Mouse (Mus musculus): ENCODE data around the gene Rpl18. TPM values are rescaled to one million over a fixed set of nuclear protein-coding genes. Genes with fewer than 3 reads are reported as not detected.

Gene Rpl18
- 603 and 609 TPM in 2 replicates for polyA plus RNA-seq (2014; fragmentation: Nextera tagmentation; extraction: Ambion mirVana)

- H3K36me3 ChIP-seq (ENCODE audit: control insufficient read depth, insufficient read depth, low read length): peaks cover 36% of the 10 kb centered on the region
- H3K4me2 ChIP-seq (ENCODE audit: low read depth, low read length): peak within 1 kb of the TSS; percentile 92
- H3K4me3 ChIP-seq (ENCODE audit: low read depth, low read length): peak within 1 kb of the TSS; percentile 62
- WGBS: 7% methylated on average over 34 of the region's 34 CpGs
- peak within 1 kb of the TSS; percentile 69 for H3K9ac ChIP-seq (replicated peaks; ENCODE audit: low read depth, low read length)
- no peaks in the 10 kb centered on the region; the same call in 1 of the 2 replicates for H3K27me3 ChIP-seq (ENCODE audit: control insufficient read depth, insufficient read depth, low read length)
- H3K27ac ChIP-seq (ENCODE audit: low read depth, low read length): peak within 1 kb of the TSS; percentile 62
- H3K9me3 ChIP-seq (ENCODE audit: control insufficient read depth, low read length): no peaks in the 10 kb centered on the region
- peaks cover 36% of the 10 kb centered on the region for H3K4me1 ChIP-seq (ENCODE audit: control insufficient read depth, insufficient read depth, low read length)
- peak; percentile 92 for ATAC-seq (ENCODE audit: low read depth)
Observed at GRCm38 (mm10) chr7:45715090-45715708, at the start of gene Rpl18. TSS of gene Rpl18 (plus strand) at chr7:45715457.

GRCm38 (mm10) chr7:45666161-45666560 is 49.1 kb upstream of the Rpl18 start, which contains the start of gene Fut2:
TSS of gene Fut2 (minus strand) at chr7:45666394.
- Histone ChIP-seq H3K27ac (ENCODE audit: low read depth, low read length) (no peak within 1 kb of the TSS), H3K9me3 (ENCODE audit: control insufficient read depth, low read length) (no peaks in the 10 kb centered on the region), H3K4me1 (ENCODE audit: control insufficient read depth, insufficient read depth, low read length) (no peaks in the 10 kb centered on the region), H3K27me3 (ENCODE audit: control insufficient read depth, insufficient read depth, low read length) (no peaks in the 10 kb centered on the region), H3K9ac (replicated peaks; ENCODE audit: low read depth, low read length) (no peak within 1 kb of the TSS), H3K4me2 (ENCODE audit: low read depth, low read length) (no peak within 1 kb of the TSS), H3K4me3 (ENCODE audit: low read depth, low read length) (no peak within 1 kb of the TSS), H3K36me3 (ENCODE audit: control insufficient read depth, insufficient read depth, low read length) (no peaks in the 10 kb centered on the region)
- ATAC-seq (ENCODE audit: low read depth): no peak
- WGBS: 86% methylated on average over 7 of the region's 7 CpGs

- no peak overlapping the region for H3K4me3 ChIP-seq (ENCODE audit: low read depth, low read length)
- no peak overlapping the region for H3K9ac ChIP-seq (replicated peaks; ENCODE audit: low read depth, low read length)
- H3K9me3 ChIP-seq (ENCODE audit: control insufficient read depth, low read length): no peaks in the 10 kb centered on the region
- H3K27ac ChIP-seq (ENCODE audit: low read depth, low read length): no peak overlapping the region
- H3K27me3 ChIP-seq (ENCODE audit: control insufficient read depth, insufficient read depth, low read length): no peaks in the 10 kb centered on the region
- 82% methylated on average over 14 of the region's 14 CpGs for WGBS
- ATAC-seq (ENCODE audit: low read depth): no peak
- H3K4me2 ChIP-seq (ENCODE audit: low read depth, low read length): no peak overlapping the region
- H3K4me1 ChIP-seq (ENCODE audit: control insufficient read depth, insufficient read depth, low read length): no peaks in the 10 kb centered on the region
- H3K36me3 ChIP-seq (ENCODE audit: control insufficient read depth, insufficient read depth, low read length): no peaks in the 10 kb centered on the region
Observed at GRCm38 (mm10) chr7:45667761-45668160, 47.5 kb upstream of the Rpl18 start.

- no peak overlapping the region for H3K27ac ChIP-seq (ENCODE audit: low read depth, low read length)
- H3K4me3 ChIP-seq (ENCODE audit: low read depth, low read length): no peak overlapping the region
- no peak overlapping the region for H3K4me2 ChIP-seq (ENCODE audit: low read depth, low read length)
- no peaks in the 10 kb centered on the region for H3K36me3 ChIP-seq (ENCODE audit: control insufficient read depth, insufficient read depth, low read length)
- no peak overlapping the region for H3K9ac ChIP-seq (replicated peaks; ENCODE audit: low read depth, low read length)
- H3K27me3 ChIP-seq (ENCODE audit: control insufficient read depth, insufficient read depth, low read length): no peaks in the 10 kb centered on the region
- WGBS: 96% methylated on average over 9 of the region's 9 CpGs
- H3K4me1 ChIP-seq (ENCODE audit: control insufficient read depth, insufficient read depth, low read length): no peaks in the 10 kb centered on the region
- ATAC-seq (ENCODE audit: low read depth): no peak
- H3K9me3 ChIP-seq (ENCODE audit: control insufficient read depth, low read length): no peaks in the 10 kb centered on the region
Observed at GRCm38 (mm10) chr7:45668921-45669320, 46.3 kb upstream of the Rpl18 start.

- no peaks in the 10 kb centered on the region for H3K27me3 ChIP-seq (ENCODE audit: control insufficient read depth, insufficient read depth, low read length)
- ATAC-seq (ENCODE audit: low read depth): no peak
- H3K4me2 ChIP-seq (ENCODE audit: low read depth, low read length): no peak overlapping the region
- no peaks in the 10 kb centered on the region; the same call in 1 of the 2 replicates for H3K4me1 ChIP-seq (ENCODE audit: control insufficient read depth, insufficient read depth, low read length)
- H3K4me3 ChIP-seq (ENCODE audit: low read depth, low read length): no peak overlapping the region
- no peaks in the 10 kb centered on the region for H3K36me3 ChIP-seq (ENCODE audit: control insufficient read depth, insufficient read depth, low read length)
- 82% methylated on average over 7 of the region's 7 CpGs for WGBS
- no peak overlapping the region for H3K27ac ChIP-seq (ENCODE audit: low read depth, low read length)
- H3K9ac ChIP-seq (replicated peaks; ENCODE audit: low read depth, low read length): no peak overlapping the region
- no peaks in the 10 kb centered on the region for H3K9me3 ChIP-seq (ENCODE audit: control insufficient read depth, low read length)
Observed at GRCm38 (mm10) chr7:45677627-45678295, 37.5 kb upstream of the Rpl18 start.

GRCm38 (mm10) chr7:45678513-45678912 is 36.7 kb upstream of the Rpl18 start:
- 92% methylated on average over 14 of the region's 14 CpGs for WGBS
- H3K27ac ChIP-seq (ENCODE audit: low read depth, low read length): no peak overlapping the region
- ATAC-seq (ENCODE audit: low read depth): no peak

GRCm38 (mm10) chr7:45679966-45680621 is 35.2 kb upstream of the Rpl18 start:
- WGBS: 77% methylated on average over 14 of the region's 14 CpGs
- Histone ChIP-seq H3K9me3 (ENCODE audit: control insufficient read depth, low read length) (no peaks in the 10 kb centered on the region), H3K4me1 (ENCODE audit: control insufficient read depth, insufficient read depth, low read length) (no peaks in the 10 kb centered on the region; the same call in 1 of the 2 replicates), H3K9ac (replicated peaks; ENCODE audit: low read depth, low read length) (no peak overlapping the region), H3K27me3 (ENCODE audit: control insufficient read depth, insufficient read depth, low read length) (no peaks in the 10 kb centered on the region), H3K4me3 (ENCODE audit: low read depth, low read length) (no peak overlapping the region), H3K4me2 (ENCODE audit: low read depth, low read length) (no peak overlapping the region), H3K36me3 (ENCODE audit: control insufficient read depth, insufficient read depth, low read length) (no peaks in the 10 kb centered on the region), H3K27ac (ENCODE audit: low read depth, low read length) (no peak overlapping the region)
- ATAC-seq (ENCODE audit: low read depth): no peak

More at GRCm38 (mm10) chr7:45678513-45678912, 36.7 kb upstream of the Rpl18 start:
- Histone ChIP-seq H3K9ac (replicated peaks; ENCODE audit: low read depth, low read length) (no peak overlapping the region), H3K27me3 (ENCODE audit: control insufficient read depth, insufficient read depth, low read length) (no peaks in the 10 kb centered on the region), H3K4me1 (ENCODE audit: control insufficient read depth, insufficient read depth, low read length) (no peaks in the 10 kb centered on the region; the same call in 1 of the 2 replicates), H3K4me3 (ENCODE audit: low read depth, low read length) (no peak overlapping the region), H3K36me3 (ENCODE audit: control insufficient read depth, insufficient read depth, low read length) (no peaks in the 10 kb centered on the region), H3K9me3 (ENCODE audit: control insufficient read depth, low read length) (no peaks in the 10 kb centered on the region), H3K4me2 (ENCODE audit: low read depth, low read length) (no peak overlapping the region)

- 88% methylated on average over 8 of the region's 8 CpGs for WGBS
- Histone ChIP-seq H3K4me2 (ENCODE audit: low read depth, low read length) (no peak overlapping the region), H3K36me3 (ENCODE audit: control insufficient read depth, insufficient read depth, low read length) (no peaks in the 10 kb centered on the region), H3K4me3 (ENCODE audit: low read depth, low read length) (no peak overlapping the region), H3K27me3 (ENCODE audit: control insufficient read depth, insufficient read depth, low read length) (no peaks in the 10 kb centered on the region), H3K27ac (ENCODE audit: low read depth, low read length) (no peak overlapping the region), H3K9ac (replicated peaks; ENCODE audit: low read depth, low read length) (no peak overlapping the region), H3K4me1 (ENCODE audit: control insufficient read depth, insufficient read depth, low read length) (no peaks in the 10 kb centered on the region; the same call in 1 of the 2 replicates), H3K9me3 (ENCODE audit: control insufficient read depth, low read length) (no peaks in the 10 kb centered on the region)
- ATAC-seq (ENCODE audit: low read depth): no peak
Observed at GRCm38 (mm10) chr7:45681046-45681736, 34.1 kb upstream of the Rpl18 start.

Data from neural tube, embryonic 14.5 days (tissue).